In genomic region chr8:105700566-105700965, GRCm38 (mm10) we compare ENCODE assay signal across 8 mouse cellular contexts. TPM values are rescaled to one million over a fixed set of nuclear protein-coding genes. Genes with fewer than 3 reads are reported as not detected.
DNase-seq lines count a peak whose midpoint lies in the region; ATAC-seq and TF ChIP-seq lines count a peak whose summit lies in the region.

No protein-coding gene starts in this region.

- H3K27ac ChIP-seq in heart, embryonic 12.5 days (ENCODE audit: poor library complexity, severe bottlenecking) = peak overlapping the region; percentile 83
- H3K27ac ChIP-seq in ES-E14 (ENCODE audit: insufficient read depth, low read depth, low read length, poor library complexity, severe bottlenecking) = no peak overlapping the region; the same call in 1 of the 2 replicates
- H3K27ac ChIP-seq in intestine, embryonic 15.5 days = peak overlapping the region; percentile 93; the same call in 1 of the 2 replicates
- peak overlapping the region; percentile 94 for H3K27ac ChIP-seq in neural tube, embryonic 14.5 days (ENCODE audit: low read depth, low read length)

- intact Hi-C loops in heart, postnatal 25 days (cut with DNase I) = no loop called here

- peak overlapping the region; percentile 96 for H3K4me2 ChIP-seq in heart, embryonic 12.5 days
- H3K4me2 ChIP-seq in intestine, embryonic 15.5 days (replicated peaks) = peak overlapping the region; percentile 93
- peak overlapping the region; percentile 98 for H3K4me2 ChIP-seq in neural tube, embryonic 14.5 days (ENCODE audit: low read depth, low read length)

- peak; percentile 58 for ATAC-seq in heart, embryonic 12.5 days (ENCODE audit: insufficient number of reproducible peaks, low FRiP score)
- peak; percentile 57 for ATAC-seq in erythroblast, adult 5-6 weeks (replicated peaks; ENCODE audit: low FRiP score, poor library complexity, severe bottlenecking)
- ATAC-seq in intestine, embryonic 15.5 days = peak; percentile 68
- peak; percentile 55 for ATAC-seq in neural tube, embryonic 14.5 days (ENCODE audit: low read depth)

- peaks cover 1% of the 10 kb centered on the region; the same call in 1 of the 2 replicates for H3K27me3 ChIP-seq in heart, embryonic 12.5 days (replicated peaks)
- H3K27me3 ChIP-seq in intestine, embryonic 15.5 days (replicated peaks) = no peaks in the 10 kb centered on the region
- no peaks in the 10 kb centered on the region for H3K27me3 ChIP-seq in neural tube, embryonic 14.5 days (ENCODE audit: control insufficient read depth, insufficient read depth, low read length)

- H3K9me3 ChIP-seq in heart, embryonic 12.5 days (replicated peaks) = no peaks in the 10 kb centered on the region
- H3K9me3 ChIP-seq in ES-E14 (ENCODE audit: control insufficient read depth, insufficient read depth, low read depth, low read length) = no peaks in the 10 kb centered on the region
- H3K9me3 ChIP-seq in intestine, embryonic 15.5 days = no peaks in the 10 kb centered on the region
- no peaks in the 10 kb centered on the region for H3K9me3 ChIP-seq in neural tube, embryonic 14.5 days (ENCODE audit: control insufficient read depth, low read length)

- H3K4me1 ChIP-seq in heart, embryonic 12.5 days (replicated peaks) = peaks cover 20% of the 10 kb centered on the region
- H3K4me1 ChIP-seq in ES-E14 (ENCODE audit: control insufficient read depth in 2 of 2, insufficient read depth in 2 of 2, low read length in 2 of 2, poor library complexity in 1 of 2) = peaks cover 2 to 11% of the 10 kb centered on the region in 2 experiments; a peak in 1 of 4 replicates
- peaks cover 14% of the 10 kb centered on the region for H3K4me1 ChIP-seq in intestine, embryonic 15.5 days (replicated peaks)
- peaks cover 18% of the 10 kb centered on the region for H3K4me1 ChIP-seq in neural tube, embryonic 14.5 days (ENCODE audit: control insufficient read depth, insufficient read depth, low read length)

- in situ Hi-C loops in ES-E14 (cut with MboI; ENCODE audit: low sequenced_read_pairs in 2 of 2, unreplicated experiment in 2 of 2) = no loop called here

- WGBS in heart, embryonic 12.5 days = under 1% methylated on average over 21 of the region's 21 CpGs
- under 1% methylated on average over 21 of the region's 21 CpGs for WGBS in intestine, embryonic 15.5 days
- WGBS in neural tube, embryonic 14.5 days = under 1% methylated on average over 21 of the region's 21 CpGs

- H3K9ac ChIP-seq in heart, embryonic 12.5 days = peak overlapping the region; percentile 83
- peak overlapping the region; percentile 81 for H3K9ac ChIP-seq in ES-E14 (ENCODE audit: insufficient read depth, low read depth, low read length, poor library complexity, severe bottlenecking)
- peak overlapping the region; percentile 48 for H3K9ac ChIP-seq in intestine, embryonic 15.5 days
- peak overlapping the region; percentile 39 for H3K9ac ChIP-seq in neural tube, embryonic 14.5 days (replicated peaks; ENCODE audit: low read depth, low read length)

- DNase-seq in heart, postnatal 25 days (ENCODE audit: low spot score) = no peak
- no peak for DNase-seq in ES-E14 (ENCODE audit: low read depth, low spot score)
- peak; percentile 66 to 76 for DNase-seq in lung, adult 18-20 months
- DNase-seq in adrenal gland, adult (ENCODE audit: inconsistent age in 2 of 2, low spot score in 1 of 2) = no peak

- H3K4me3 ChIP-seq in heart, embryonic 12.5 days = peak overlapping the region; percentile 75
- H3K4me3 ChIP-seq in ES-E14 (ENCODE audit: insufficient read depth in 1 of 2, low read depth in 1 of 2, low read length in 2 of 2, poor library complexity in 1 of 2, severe bottlenecking in 1 of 2) = peak overlapping the region; percentile 78 to 100
- peak overlapping the region; percentile 64 for H3K4me3 ChIP-seq in intestine, embryonic 15.5 days (replicated peaks)
- H3K4me3 ChIP-seq in neural tube, embryonic 14.5 days (ENCODE audit: low read depth, low read length) = peak overlapping the region; percentile 51

- H3K36me3 ChIP-seq in heart, embryonic 12.5 days = peaks cover 43% of the 10 kb centered on the region
- H3K36me3 ChIP-seq in ES-E14 (ENCODE audit: control insufficient read depth, insufficient read depth, low read length, poor library complexity, severe bottlenecking) = peaks cover 30% of the 10 kb centered on the region
- peaks cover 15% of the 10 kb centered on the region; the same call in 1 of the 2 replicates for H3K36me3 ChIP-seq in intestine, embryonic 15.5 days
- peaks cover 24% of the 10 kb centered on the region for H3K36me3 ChIP-seq in neural tube, embryonic 14.5 days (ENCODE audit: control insufficient read depth, insufficient read depth, low read length)

TF ChIP-seq in ES-E14, 5 proteins besides CTCF, POLR2A, EP300 and RAD21:
- TF ChIP-seq MAFK (IDR thresholded peaks at IDR 0.05; ENCODE audit: insufficient read depth, low read depth, low read length) (no peak), HCFC1 (IDR thresholded peaks at IDR 0.05; ENCODE audit: borderline replicate concordance, insufficient read depth, low read length) (no peak), ZNF384 (IDR thresholded peaks at IDR 0.05; ENCODE audit: low read depth, low read length) (no peak), CHD2 (IDR thresholded peaks at IDR 0.05; ENCODE audit: low read depth, low read length) (no peak)
TF ChIP-seq in ES-E14: peak in this region for 0.

RNA-seq across cellular contexts. Expression of gene Acd, which starts 0.3 kb away (rescaled TPM):
- polyA plus RNA-seq in heart, embryonic 12.5 days (2016; fragmentation: Nextera tagmentation; extraction: Ambion mirVana) = 37.6 and 38.1 TPM in 2 replicates
- total RNA-seq in heart, postnatal 25 days (2021) = 10 to 100 TPM; 11.1 to 13.7 TPM
- 8.6 and 8.9 TPM in 2 replicates for total RNA-seq in ES-E14 (2012; rRNA removed)
- 7.1 and 12.5 TPM in 2 replicates for total RNA-seq in erythroblast, adult 5-6 weeks (2015; ENCODE audit: low replicate concordance)
- total RNA-seq in erythroblast, adult 5-6 weeks (2017; ENCODE audit: low replicate concordance) = 1.7 and 7.8 TPM in 2 replicates
- polyA plus RNA-seq in intestine, embryonic 15.5 days (2015; fragmentation: Nextera tagmentation; extraction: Ambion mirVana) = 46.1 and 51.1 TPM in 2 replicates
- polyA plus RNA-seq in neural tube, embryonic 14.5 days (2014; fragmentation: Nextera tagmentation; extraction: Ambion mirVana) = 79.5 and 83.9 TPM in 2 replicates

RNA-seq across cellular contexts. Expression of gene Pard6a, which starts 0.4 kb away (rescaled TPM):
- polyA plus RNA-seq in heart, embryonic 12.5 days (2016; fragmentation: Nextera tagmentation; extraction: Ambion mirVana) = 14.0 and 14.5 TPM in 2 replicates
- total RNA-seq in heart, postnatal 25 days (2021) = 1 to 10 TPM; 8.4 to 9.1 TPM
- total RNA-seq in ES-E14 (2012; rRNA removed) = 14.3 and 14.9 TPM in 2 replicates
- 2.1 TPM in 1 of 2 replicates, not detected in the other for total RNA-seq in erythroblast, adult 5-6 weeks (2015; ENCODE audit: low replicate concordance)
- total RNA-seq in erythroblast, adult 5-6 weeks (2017; ENCODE audit: low replicate concordance) = 0.56 and 1.5 TPM in 2 replicates
- 12.7 and 13.4 TPM in 2 replicates for polyA plus RNA-seq in intestine, embryonic 15.5 days (2015; fragmentation: Nextera tagmentation; extraction: Ambion mirVana)
- polyA plus RNA-seq in neural tube, embryonic 14.5 days (2014; fragmentation: Nextera tagmentation; extraction: Ambion mirVana) = 48.1 and 60.6 TPM in 2 replicates

RNA-seq across cellular contexts. Expression of gene 4933405L10Rik, which starts 6.9 kb away (rescaled TPM):
- not detected in 2 replicates for polyA plus RNA-seq in heart, embryonic 12.5 days (2016; fragmentation: Nextera tagmentation; extraction: Ambion mirVana)
- not detected for total RNA-seq in heart, postnatal 25 days (2021)
- 0.18 TPM in 1 of 2 replicates, not detected in the other for total RNA-seq in ES-E14 (2012; rRNA removed)
- not detected in 2 replicates for total RNA-seq in erythroblast, adult 5-6 weeks (2015; ENCODE audit: low replicate concordance)
- not detected in 2 replicates for total RNA-seq in erythroblast, adult 5-6 weeks (2017; ENCODE audit: low replicate concordance)
- 0.13 TPM in 1 of 2 replicates, not detected in the other for polyA plus RNA-seq in intestine, embryonic 15.5 days (2015; fragmentation: Nextera tagmentation; extraction: Ambion mirVana)
- 0.30 and 0.42 TPM in 2 replicates for polyA plus RNA-seq in neural tube, embryonic 14.5 days (2014; fragmentation: Nextera tagmentation; extraction: Ambion mirVana)

RNA-seq across cellular contexts. Expression of gene Enkd1, which starts 7.4 kb away (rescaled TPM):
- 13.5 and 14.5 TPM in 2 replicates for polyA plus RNA-seq in heart, embryonic 12.5 days (2016; fragmentation: Nextera tagmentation; extraction: Ambion mirVana)
- 1 to 10 TPM; 2.0 to 2.4 TPM for total RNA-seq in heart, postnatal 25 days (2021)
- total RNA-seq in ES-E14 (2012; rRNA removed) = 20.4 and 26.3 TPM in 2 replicates
- total RNA-seq in erythroblast, adult 5-6 weeks (2015; ENCODE audit: low replicate concordance) = 2.1 and 2.5 TPM in 2 replicates
- 2.7 and 7.0 TPM in 2 replicates for total RNA-seq in erythroblast, adult 5-6 weeks (2017; ENCODE audit: low replicate concordance)
- 15.8 and 17.3 TPM in 2 replicates for polyA plus RNA-seq in intestine, embryonic 15.5 days (2015; fragmentation: Nextera tagmentation; extraction: Ambion mirVana)
- 9.5 and 11.6 TPM in 2 replicates for polyA plus RNA-seq in neural tube, embryonic 14.5 days (2014; fragmentation: Nextera tagmentation; extraction: Ambion mirVana)

RNA-seq across cellular contexts. Expression of gene Carmil2, which starts 14.5 kb away (rescaled TPM):
- polyA plus RNA-seq in heart, embryonic 12.5 days (2016; fragmentation: Nextera tagmentation; extraction: Ambion mirVana) = 0.45 and 0.54 TPM in 2 replicates
- total RNA-seq in heart, postnatal 25 days (2021) = under 1 TPM; 0.18 to 0.20 TPM
- 1.6 and 3.8 TPM in 2 replicates for total RNA-seq in ES-E14 (2012; rRNA removed)
- 3.1 TPM in 2 replicates for total RNA-seq in erythroblast, adult 5-6 weeks (2015; ENCODE audit: low replicate concordance)
- 2.5 and 3.5 TPM in 2 replicates for total RNA-seq in erythroblast, adult 5-6 weeks (2017; ENCODE audit: low replicate concordance)
- 1.0 and 1.1 TPM in 2 replicates for polyA plus RNA-seq in intestine, embryonic 15.5 days (2015; fragmentation: Nextera tagmentation; extraction: Ambion mirVana)
- 21.7 and 22.3 TPM in 2 replicates for polyA plus RNA-seq in neural tube, embryonic 14.5 days (2014; fragmentation: Nextera tagmentation; extraction: Ambion mirVana)

Comparison
In these comparisons a context has a peak if more than half of its experiments do, and no peak if none do; other contexts are left out.
1. DNase-seq: peak in lung, adult 18-20 months (2 of 2); none in heart, postnatal 25 days (single experiment), ES-E14 (single experiment) and adrenal gland, adult (0 of 2).
2. Peak in every context shown above with its lines, with median percentiles within 50 percentile points of each other: ATAC-seq, H3K4me2 ChIP-seq, H3K4me3 ChIP-seq and H3K9ac ChIP-seq.